Mouse (Mus musculus): ENCODE measurements at regions not wholly inside any gene's neighbourhood (a gene's known extent, or its start where the extent isn't known, plus 50 kb on each side); places are given as distances from the start of the nearest gene placed in this dataset.
A peak's percentile ranks its signal among the peaks of the same experiment; 100 is the strongest.

- 61% methylated on average over 4 of the region's 4 CpGs for WGBS
- Histone ChIP-seq H3K4me3 (ENCODE audit: low read depth, low read length) (no peak overlapping the region), H3K36me3 (ENCODE audit: control insufficient read depth, insufficient read depth, low read length) (no peaks in the 10 kb centered on the region), H3K27me3 (ENCODE audit: control insufficient read depth, insufficient read depth, low read length) (no peaks in the 10 kb centered on the region), H3K4me2 (ENCODE audit: low read depth) (no peak overlapping the region), H3K9ac (ENCODE audit: low read length) (no peak overlapping the region), H3K27ac (ENCODE audit: low read depth, low read length) (no peak overlapping the region), H3K4me1 (ENCODE audit: control insufficient read depth, insufficient read depth, low read length) (no peaks in the 10 kb centered on the region), H3K9me3 (ENCODE audit: control insufficient read depth, low read length) (no peaks in the 10 kb centered on the region)
- ATAC-seq (ENCODE audit: insufficient read depth, low FRiP score, low TSS enrichment): no peak
- no peak for DNase-seq (ENCODE audit: low spot score)
Observed at GRCm38 (mm10) chr14:46706462-46706861, 53.9 kb upstream of the Cdkn3 start.

DNA sequence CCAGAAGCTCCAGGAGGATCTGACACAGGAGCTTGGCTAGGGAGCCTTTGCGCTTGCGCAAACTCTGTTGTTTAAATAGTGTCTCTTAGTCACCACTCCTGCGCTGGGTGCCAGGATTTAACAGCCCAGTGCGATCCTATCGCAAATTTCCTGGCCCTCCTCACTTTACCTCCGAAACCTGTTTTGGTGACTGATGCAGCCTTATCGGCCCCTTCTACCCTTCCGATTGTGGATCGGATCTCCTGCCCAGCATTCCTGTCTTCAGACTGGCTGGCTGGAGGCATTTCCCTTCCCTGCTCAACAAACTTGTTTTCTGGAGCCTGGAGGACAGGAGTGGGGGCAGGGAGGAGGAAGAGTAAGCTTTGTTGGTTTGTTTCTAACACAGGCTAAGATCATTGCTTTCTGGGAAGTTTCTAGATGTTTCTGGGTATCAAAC is 56.0 kb upstream of the Cdkn3 start:
- Histone ChIP-seq H3K4me2 (ENCODE audit: low read depth) (no peak overlapping the region), H3K36me3 (ENCODE audit: control insufficient read depth, insufficient read depth, low read length) (no peaks in the 10 kb centered on the region), H3K9ac (ENCODE audit: low read length) (no peak overlapping the region), H3K4me1 (ENCODE audit: control insufficient read depth, insufficient read depth, low read length) (no peaks in the 10 kb centered on the region), H3K27me3 (ENCODE audit: control insufficient read depth, insufficient read depth, low read length) (no peaks in the 10 kb centered on the region), H3K4me3 (ENCODE audit: low read depth, low read length) (no peak overlapping the region), H3K9me3 (ENCODE audit: control insufficient read depth, low read length) (no peaks in the 10 kb centered on the region), H3K27ac (ENCODE audit: low read depth, low read length) (no peak overlapping the region)
- 66% methylated on average over 9 of the region's 9 CpGs for WGBS
- ATAC-seq (ENCODE audit: insufficient read depth, low FRiP score, low TSS enrichment): no peak
- no peak for DNase-seq (ENCODE audit: low spot score)

DNA sequence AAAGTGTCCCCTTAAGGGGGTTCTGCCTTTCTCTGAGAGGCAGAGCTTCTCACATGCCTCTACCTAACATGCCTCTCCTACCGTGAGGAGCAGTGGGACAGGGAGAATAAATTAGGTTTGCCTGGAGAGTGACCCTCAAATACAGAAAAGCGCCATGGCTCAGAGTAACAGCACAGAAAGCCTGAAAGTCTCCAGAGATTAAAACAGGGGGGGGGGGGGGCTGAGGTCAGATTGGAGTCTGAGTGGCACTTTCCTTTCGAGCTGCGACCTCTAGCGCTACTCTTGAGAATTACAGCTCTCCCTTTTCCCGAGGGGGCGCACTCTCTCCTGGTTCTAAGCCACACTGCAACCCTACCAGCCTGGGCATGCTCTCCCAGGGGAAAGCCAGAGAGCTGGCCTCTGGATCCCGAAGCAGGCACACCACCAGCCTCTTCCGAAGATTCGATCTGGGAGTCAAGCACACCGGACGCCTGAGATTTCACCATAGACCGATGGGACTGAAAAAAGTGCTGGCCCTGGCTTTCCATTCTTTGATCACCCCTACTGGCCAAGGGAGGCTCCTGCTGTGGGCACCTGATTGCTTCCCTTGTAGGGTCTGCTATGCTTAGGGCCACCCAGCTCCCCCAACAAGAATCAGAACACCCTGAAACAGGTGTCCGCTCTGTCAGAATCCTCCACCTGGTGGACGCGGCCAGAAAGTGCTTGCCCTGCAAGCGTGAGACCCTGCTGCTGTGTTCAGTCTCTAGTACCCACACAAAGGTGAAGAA is 57.5 kb upstream of the Cdkn3 start:
- Histone ChIP-seq H3K27me3 (ENCODE audit: control insufficient read depth, insufficient read depth, low read length) (no peaks in the 10 kb centered on the region), H3K36me3 (ENCODE audit: control insufficient read depth, insufficient read depth, low read length) (no peaks in the 10 kb centered on the region), H3K9me3 (ENCODE audit: control insufficient read depth, low read length) (no peaks in the 10 kb centered on the region), H3K4me1 (ENCODE audit: control insufficient read depth, insufficient read depth, low read length) (no peaks in the 10 kb centered on the region), H3K4me2 (ENCODE audit: low read depth) (no peak overlapping the region), H3K4me3 (ENCODE audit: low read depth, low read length) (no peak overlapping the region), H3K27ac (ENCODE audit: low read depth, low read length) (no peak overlapping the region), H3K9ac (ENCODE audit: low read length) (no peak overlapping the region)
- DNase-seq (ENCODE audit: low spot score) (peak; percentile 48), ATAC-seq (ENCODE audit: insufficient read depth, low FRiP score, low TSS enrichment) (0 out of 2 replicates have a peak, but pooled peaks have one; percentile 20)
- 29% methylated on average over 17 of the region's 17 CpGs for WGBS

DNA sequence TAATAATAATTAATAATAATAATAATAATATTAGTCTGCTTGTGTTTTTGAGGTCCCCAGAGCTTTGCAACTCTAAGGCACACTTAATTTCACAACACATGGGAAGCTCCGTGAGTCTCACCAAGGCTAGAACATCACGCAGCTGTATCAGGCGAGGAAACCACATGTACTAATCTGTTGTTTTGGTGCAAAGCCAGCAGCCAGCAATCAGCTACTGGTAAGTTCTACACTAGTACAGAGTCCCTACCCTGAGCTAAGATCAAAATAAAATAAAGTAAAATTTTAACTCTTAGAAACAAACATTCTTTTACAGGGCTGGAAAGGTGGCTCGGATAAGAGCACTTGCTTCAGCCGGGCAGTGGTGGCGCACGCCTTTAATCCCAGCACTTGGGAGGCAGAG is 67.8 kb upstream of the Cdkn3 start:
- WGBS: 93% methylated on average over 7 of the region's 7 CpGs
- H3K4me3 ChIP-seq (ENCODE audit: low read depth, low read length): no peak overlapping the region
- no peak overlapping the region for H3K9ac ChIP-seq (ENCODE audit: low read length)
- H3K4me2 ChIP-seq (ENCODE audit: low read depth): no peak overlapping the region
- H3K4me1 ChIP-seq (ENCODE audit: control insufficient read depth, insufficient read depth, low read length): no peaks in the 10 kb centered on the region
- H3K36me3 ChIP-seq (ENCODE audit: control insufficient read depth, insufficient read depth, low read length): no peaks in the 10 kb centered on the region
- DNase-seq (ENCODE audit: low spot score): no peak
- H3K9me3 ChIP-seq (ENCODE audit: control insufficient read depth, low read length): no peaks in the 10 kb centered on the region
- ATAC-seq (ENCODE audit: insufficient read depth, low FRiP score, low TSS enrichment): no peak
- no peaks in the 10 kb centered on the region for H3K27me3 ChIP-seq (ENCODE audit: control insufficient read depth, insufficient read depth, low read length)
- H3K27ac ChIP-seq (ENCODE audit: low read depth, low read length): no peak overlapping the region

GRCm38 (mm10) chr14:46692067-46692466 is 68.3 kb upstream of the Cdkn3 start:
- no peak overlapping the region for H3K4me3 ChIP-seq (ENCODE audit: low read depth, low read length)
- DNase-seq (ENCODE audit: low spot score): no peak
- no peak for ATAC-seq (ENCODE audit: insufficient read depth, low FRiP score, low TSS enrichment)
- no peaks in the 10 kb centered on the region for H3K9me3 ChIP-seq (ENCODE audit: control insufficient read depth, low read length)
- H3K36me3 ChIP-seq (ENCODE audit: control insufficient read depth, insufficient read depth, low read length): no peaks in the 10 kb centered on the region
- H3K27ac ChIP-seq (ENCODE audit: low read depth, low read length): no peak overlapping the region
- no peak overlapping the region for H3K9ac ChIP-seq (ENCODE audit: low read length)
- WGBS: 81% methylated on average over 2 of the region's 2 CpGs
- H3K27me3 ChIP-seq (ENCODE audit: control insufficient read depth, insufficient read depth, low read length): no peaks in the 10 kb centered on the region
- H3K4me1 ChIP-seq (ENCODE audit: control insufficient read depth, insufficient read depth, low read length): no peaks in the 10 kb centered on the region
- H3K4me2 ChIP-seq (ENCODE audit: low read depth): no peak overlapping the region

DNA sequence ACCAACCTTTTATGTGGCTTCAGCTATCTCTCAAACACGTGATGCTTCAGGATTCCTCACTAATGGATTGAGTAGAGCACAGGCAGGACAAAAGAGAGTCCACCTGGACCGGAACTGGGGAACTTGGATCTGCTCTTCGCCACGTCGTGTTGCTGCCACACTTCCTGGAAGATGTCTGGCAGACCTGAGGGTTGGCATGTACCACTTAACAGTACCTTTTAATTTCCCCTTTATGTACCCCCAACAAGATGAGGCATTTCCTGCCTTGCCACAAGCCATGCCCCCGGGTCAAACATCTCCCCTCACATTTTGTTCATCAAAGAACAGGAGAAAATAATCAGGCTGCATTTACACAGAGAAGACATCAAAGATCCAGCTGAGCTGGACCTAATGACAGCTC is 77.6 kb upstream of the Cdkn3 start:
- H3K9ac ChIP-seq (ENCODE audit: low read length): no peak overlapping the region
- H3K4me2 ChIP-seq (ENCODE audit: low read depth): no peak overlapping the region
- H3K4me3 ChIP-seq (ENCODE audit: low read depth, low read length): no peak overlapping the region
- ATAC-seq (ENCODE audit: insufficient read depth, low FRiP score, low TSS enrichment): no peak
- H3K4me1 ChIP-seq (ENCODE audit: control insufficient read depth, insufficient read depth, low read length): no peaks in the 10 kb centered on the region
- H3K27me3 ChIP-seq (ENCODE audit: control insufficient read depth, insufficient read depth, low read length): no peaks in the 10 kb centered on the region
- no peaks in the 10 kb centered on the region for H3K36me3 ChIP-seq (ENCODE audit: control insufficient read depth, insufficient read depth, low read length)
- H3K27ac ChIP-seq (ENCODE audit: low read depth, low read length): no peak overlapping the region
- WGBS: 82% methylated on average over 6 of the region's 6 CpGs
- no peaks in the 10 kb centered on the region for H3K9me3 ChIP-seq (ENCODE audit: control insufficient read depth, low read length)
- DNase-seq (ENCODE audit: low spot score): no peak

DNA sequence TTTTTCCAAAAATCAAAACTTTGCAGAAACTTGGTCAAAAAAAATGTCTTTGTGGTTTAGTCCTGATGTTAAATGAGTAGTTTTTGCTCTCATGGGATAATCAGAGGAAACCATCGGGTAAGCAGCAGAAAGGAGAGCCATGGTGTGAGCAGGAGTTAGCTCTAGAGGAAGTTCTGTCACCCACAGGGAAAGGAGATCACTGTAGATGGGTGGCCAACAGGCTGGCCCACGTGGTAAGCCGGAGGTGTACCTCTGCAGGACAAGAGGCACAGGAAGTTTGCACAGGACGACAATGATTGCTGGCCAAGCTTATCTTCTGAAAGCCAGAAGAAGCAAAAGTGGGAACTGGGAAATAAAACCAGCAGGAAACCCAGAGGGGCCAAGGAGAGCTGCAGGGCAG is 81.4 kb upstream of the Cdkn3 start:
- no peaks in the 10 kb centered on the region for H3K27me3 ChIP-seq (ENCODE audit: control insufficient read depth, insufficient read depth, low read length)
- ATAC-seq (ENCODE audit: insufficient read depth, low FRiP score, low TSS enrichment) (no peak), DNase-seq (ENCODE audit: low spot score) (no peak)
- no peak overlapping the region for H3K27ac ChIP-seq (ENCODE audit: low read depth, low read length)
- no peak overlapping the region for H3K4me3 ChIP-seq (ENCODE audit: low read depth, low read length)
- no peak overlapping the region for H3K9ac ChIP-seq (ENCODE audit: low read length)
- H3K36me3 ChIP-seq (ENCODE audit: control insufficient read depth, insufficient read depth, low read length): no peaks in the 10 kb centered on the region
- H3K4me1 ChIP-seq (ENCODE audit: control insufficient read depth, insufficient read depth, low read length): no peaks in the 10 kb centered on the region
- no peaks in the 10 kb centered on the region for H3K9me3 ChIP-seq (ENCODE audit: control insufficient read depth, low read length)
- WGBS: 68% methylated on average over 4 of the region's 4 CpGs
- no peak overlapping the region for H3K4me2 ChIP-seq (ENCODE audit: low read depth)

DNA sequence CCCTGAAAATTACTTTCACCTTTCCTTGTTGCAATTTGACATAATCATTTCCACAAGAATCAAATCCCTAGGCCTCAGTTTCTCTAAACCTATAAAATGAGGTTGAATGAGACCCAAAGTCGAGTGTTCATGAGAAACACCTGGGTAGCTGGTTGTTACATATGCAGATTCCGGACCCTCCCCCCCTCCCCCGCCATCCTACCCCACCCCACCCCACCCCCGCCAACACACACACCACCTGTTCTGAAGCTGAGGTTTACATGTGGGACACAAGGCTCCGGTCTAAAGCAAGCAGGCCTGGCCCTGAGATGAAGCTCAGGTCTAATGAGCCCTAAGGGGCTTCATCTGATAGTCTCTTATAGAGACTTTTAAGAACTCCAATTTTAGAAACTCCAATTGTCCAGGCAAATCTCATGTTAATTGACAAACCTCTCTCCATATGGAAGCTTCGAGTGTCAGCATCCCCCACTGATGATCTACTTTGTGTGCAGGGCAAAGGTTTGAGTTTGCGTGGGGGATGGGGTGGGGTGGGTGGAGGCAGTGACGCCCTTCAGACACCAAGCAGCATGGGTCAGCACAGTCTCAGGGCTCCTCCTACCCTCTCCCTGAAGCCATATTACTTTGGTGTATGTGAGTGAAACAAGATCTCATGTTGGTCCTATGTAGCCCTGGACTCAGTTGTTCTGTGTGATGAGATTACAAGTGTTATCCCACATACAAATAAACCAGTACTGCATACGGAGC is 88.7 kb upstream of the Cdkn3 start:
- H3K27ac ChIP-seq (ENCODE audit: low read depth, low read length): no peak overlapping the region
- no peaks in the 10 kb centered on the region for H3K9me3 ChIP-seq (ENCODE audit: control insufficient read depth, low read length)
- no peaks in the 10 kb centered on the region for H3K27me3 ChIP-seq (ENCODE audit: control insufficient read depth, insufficient read depth, low read length)
- H3K4me3 ChIP-seq (ENCODE audit: low read depth, low read length): no peak overlapping the region
- H3K36me3 ChIP-seq (ENCODE audit: control insufficient read depth, insufficient read depth, low read length): no peaks in the 10 kb centered on the region
- H3K9ac ChIP-seq (ENCODE audit: low read length): no peak overlapping the region
- no peak overlapping the region for H3K4me2 ChIP-seq (ENCODE audit: low read depth)
- no peaks in the 10 kb centered on the region for H3K4me1 ChIP-seq (ENCODE audit: control insufficient read depth, insufficient read depth, low read length)
- 82% methylated on average over 9 of the region's 9 CpGs for WGBS
- no peak for ATAC-seq (ENCODE audit: insufficient read depth, low FRiP score, low TSS enrichment)
- DNase-seq (ENCODE audit: low spot score): no peak

GRCm38 (mm10) chr14:46671062-46671461 is 89.3 kb upstream of the Cdkn3 start:
- no peaks in the 10 kb centered on the region for H3K36me3 ChIP-seq (ENCODE audit: control insufficient read depth, insufficient read depth, low read length)
- no peaks in the 10 kb centered on the region for H3K27me3 ChIP-seq (ENCODE audit: control insufficient read depth, insufficient read depth, low read length)
- no peaks in the 10 kb centered on the region for H3K4me1 ChIP-seq (ENCODE audit: control insufficient read depth, insufficient read depth, low read length)
- no peaks in the 10 kb centered on the region for H3K9me3 ChIP-seq (ENCODE audit: control insufficient read depth, low read length)
- H3K9ac ChIP-seq (ENCODE audit: low read length): no peak overlapping the region
- ATAC-seq (ENCODE audit: insufficient read depth, low FRiP score, low TSS enrichment): no peak
- H3K27ac ChIP-seq (ENCODE audit: low read depth, low read length): no peak overlapping the region
- no peak overlapping the region for H3K4me3 ChIP-seq (ENCODE audit: low read depth, low read length)
- DNase-seq (ENCODE audit: low spot score): no peak
- H3K4me2 ChIP-seq (ENCODE audit: low read depth): no peak overlapping the region
- WGBS: 92% methylated on average over 2 of the region's 2 CpGs

Measured in neural tube, embryonic 11.5 days (tissue).